Mouse (Mus musculus) liver, postnatal 0 days (tissue): ENCODE results near the gene Emx2.

Source experiments
- CTCF ChIP-seq: sonication (generic); IDR thresholded peaks from 2 replicates; pipeline ENCODE4 v1.5.1; 2016; ENCODE audit warnings: antibody characterized with exemption, low read depth
- EP300 ChIP-seq: IDR thresholded peaks from 2 replicates; pipeline ENCODE4 v1.6.1; 2016; ENCODE audit warnings: antibody characterized with exemption, low read depth, mild to moderate bottlenecking

GRCm38 (mm10) chr19:59467016-59467412 lies 8.8 kb downstream of the Emx2 start:
- TF ChIP-seq CTCF: no peak
- no peak for TF ChIP-seq EP300
